Mouse (Mus musculus) left cerebral cortex, postnatal 10 days (tissue): Measurements from ENCODE around the gene Capn8. TPM values are rescaled to one million over a fixed set of nuclear protein-coding genes. Genes with fewer than 3 reads are reported as not detected.
A peak's percentile ranks its signal among the peaks of the same experiment; 100 is the strongest.
"Not testable (repeated sequence)": the region's sequence is repeated elsewhere in the genome, so short reads cannot be mapped to it uniquely, and the experiment has no call there.

ENCODE experiments used
- DNase-seq, 2 experiments: peaks; one replicate each; pipeline ENCODE4 v3.0.0; 2021 to 2022; ENCODE audit warnings: low spot score in 2 of 2, mixed read lengths in 1 of 2; ENCODE audit errors: extremely low spot score in 1 of 2
- intact Hi-C: fragments of 180-260 bp; cut with DNase I; formaldehyde crosslinking; loops from one replicate; pipeline ENCODE4 v1.15.1; 2025
- total RNA-seq, 2 experiments: library from RNA; stranded (reverse); gene quantifications; 2 replicates each; pipeline ENCODE4 v1.2.3; 2021

The Capn8 gene
- total RNA-seq, 2 experiments from 2014 or later: not detected

DNA sequence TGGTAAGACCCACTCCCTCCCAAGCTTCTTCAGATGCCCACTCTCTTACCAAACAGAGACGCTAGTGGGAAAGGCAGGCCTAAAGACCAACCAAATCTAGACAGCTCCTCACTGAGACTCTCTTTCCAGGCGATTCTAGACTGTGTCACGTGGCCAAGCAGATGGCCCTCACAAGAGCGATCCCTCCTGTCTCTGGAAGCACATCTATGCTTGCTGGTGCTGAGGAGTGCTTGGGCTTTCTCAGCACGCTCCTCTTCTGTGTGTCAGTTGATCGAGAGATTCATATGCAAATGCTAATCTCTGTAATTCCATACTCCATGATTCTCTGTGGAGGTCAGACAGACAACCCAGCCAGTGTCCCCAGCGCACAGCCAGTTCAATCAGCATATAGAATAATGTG is 26.7 kb downstream of the Capn8 start:
- DNase-seq: no peak
- intact Hi-C loops: no loop called here

DNA sequence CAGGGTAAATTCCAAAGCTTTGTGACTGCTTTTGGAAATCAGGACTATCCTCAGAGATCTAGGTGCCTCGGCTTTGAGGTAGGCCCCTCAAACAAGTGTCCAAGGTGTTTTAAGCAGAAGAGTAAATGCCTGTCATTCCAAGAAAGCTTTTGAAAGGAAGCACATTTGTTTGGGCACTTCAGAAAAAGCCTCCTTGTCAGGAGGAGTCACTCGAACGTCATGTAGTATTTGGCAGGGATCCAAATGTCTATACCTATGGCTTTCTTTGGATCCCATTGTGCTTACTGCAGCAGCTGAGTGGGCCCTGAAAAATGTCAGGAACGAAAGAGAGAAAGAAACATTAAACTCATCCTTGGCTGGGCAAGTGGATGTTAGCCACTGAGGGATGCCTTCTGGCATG is 27.6 kb downstream of the Capn8 start:
- intact Hi-C loops: no loop called here
- DNase-seq: no peak

GRCm38 (mm10) chr1:182605330-182606150 is 40.7 kb downstream of the Capn8 start:
- intact Hi-C loops: no loop called here
- no peak for DNase-seq

- no peak for DNase-seq
- intact Hi-C loops: no loop called here
These were observed 45.0 kb downstream of the Capn8 start for GRCm38 (mm10) chr1:182609701-182610335.

DNA sequence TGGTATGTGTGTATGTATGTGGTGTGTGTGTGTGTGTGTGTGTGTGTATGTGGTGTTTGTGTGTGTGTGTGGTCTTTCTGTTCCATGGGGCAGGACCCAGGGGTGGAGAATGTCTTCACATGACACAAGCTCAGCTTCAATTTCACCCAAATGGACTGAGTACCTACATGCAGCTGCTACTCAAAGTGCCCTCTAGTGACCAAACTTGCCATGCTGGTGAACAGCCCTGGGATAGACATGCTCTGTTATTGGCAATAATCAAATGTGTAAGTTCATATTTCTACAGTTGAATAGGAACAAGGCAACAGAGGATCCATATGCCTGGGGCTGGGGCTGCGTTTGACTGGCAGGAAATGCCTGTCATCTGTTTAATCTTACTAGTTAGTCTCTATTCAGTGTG is 50.7 kb downstream of the Capn8 start:
- no peak for DNase-seq
- intact Hi-C loops: no loop called here

GRCm38 (mm10) chr1:182618200-182618947 is 53.6 kb downstream of the Capn8 start:
- intact Hi-C loops: no loop called here
- peak in 1 of 2 experiments; percentile 45 for DNase-seq

DNA sequence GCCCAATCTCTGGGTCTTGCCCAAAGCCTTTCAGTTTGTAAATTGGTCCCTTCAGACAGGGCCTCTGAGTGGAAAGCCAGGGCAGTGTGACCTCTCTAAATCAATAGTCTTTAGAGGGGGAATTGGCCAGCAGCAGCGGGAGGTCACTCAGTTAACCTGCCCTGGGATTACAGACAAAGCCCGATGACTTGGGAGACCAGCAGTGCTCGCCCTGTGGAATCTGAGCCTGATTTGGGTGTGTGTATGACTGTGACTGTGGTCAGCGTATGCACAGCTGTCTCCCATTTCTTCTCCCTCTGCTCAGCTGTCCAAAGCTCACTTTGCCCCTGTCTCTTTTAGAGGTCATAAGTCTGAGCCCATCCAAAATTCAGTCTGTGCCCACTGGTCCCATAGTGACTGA is 55.7 kb downstream of the Capn8 start:
- no peak for DNase-seq
- intact Hi-C loops: no loop called here

DNA sequence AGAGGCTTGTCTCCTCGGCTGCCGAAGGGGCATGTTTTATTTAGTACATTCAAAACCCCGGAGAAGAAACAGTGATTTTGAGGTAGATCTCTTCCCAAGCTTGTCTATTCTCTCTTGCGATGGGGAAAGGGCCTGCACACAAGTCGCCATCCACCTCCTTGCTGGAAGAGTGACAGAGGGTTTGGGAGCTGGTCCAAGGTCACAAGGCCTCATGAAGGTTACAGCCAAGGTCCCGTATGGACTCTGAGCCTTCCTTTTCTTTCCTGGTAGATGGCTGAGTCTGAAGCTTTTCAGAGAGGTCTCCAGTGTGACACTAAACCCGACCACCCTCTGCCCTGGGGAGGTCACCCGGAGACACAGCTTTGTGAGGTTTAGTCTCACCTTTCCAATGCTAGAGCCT is 56.4 kb downstream of the Capn8 start:
- no peak for DNase-seq
- intact Hi-C loops: no loop called here

DNA sequence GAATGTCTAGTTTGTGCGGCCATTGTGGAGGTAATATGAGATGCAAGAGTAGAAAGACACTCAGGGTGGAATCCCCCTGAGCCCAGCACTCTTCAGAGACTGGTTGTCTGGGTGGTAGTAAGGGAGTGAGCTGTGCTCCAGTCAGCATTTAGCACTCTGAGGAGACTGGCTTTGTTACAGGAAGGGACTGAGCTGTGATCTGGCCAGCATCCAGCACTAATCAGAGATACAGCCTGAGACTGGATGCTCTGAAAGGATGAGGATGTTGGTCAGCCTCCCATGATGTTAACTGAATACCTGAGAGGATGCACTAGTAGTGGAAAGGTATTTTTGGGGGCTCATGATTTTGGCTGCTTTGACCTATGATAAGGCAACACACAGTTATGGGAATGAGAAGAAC is 61.4 kb downstream of the Capn8 start:
- no peak for DNase-seq
- intact Hi-C loops: no loop called here

- intact Hi-C loops: no loop called here
- DNase-seq: no peak
These were observed 64.4 kb downstream of the Capn8 start for GRCm38 (mm10) chr1:182629228-182629627.

DNA sequence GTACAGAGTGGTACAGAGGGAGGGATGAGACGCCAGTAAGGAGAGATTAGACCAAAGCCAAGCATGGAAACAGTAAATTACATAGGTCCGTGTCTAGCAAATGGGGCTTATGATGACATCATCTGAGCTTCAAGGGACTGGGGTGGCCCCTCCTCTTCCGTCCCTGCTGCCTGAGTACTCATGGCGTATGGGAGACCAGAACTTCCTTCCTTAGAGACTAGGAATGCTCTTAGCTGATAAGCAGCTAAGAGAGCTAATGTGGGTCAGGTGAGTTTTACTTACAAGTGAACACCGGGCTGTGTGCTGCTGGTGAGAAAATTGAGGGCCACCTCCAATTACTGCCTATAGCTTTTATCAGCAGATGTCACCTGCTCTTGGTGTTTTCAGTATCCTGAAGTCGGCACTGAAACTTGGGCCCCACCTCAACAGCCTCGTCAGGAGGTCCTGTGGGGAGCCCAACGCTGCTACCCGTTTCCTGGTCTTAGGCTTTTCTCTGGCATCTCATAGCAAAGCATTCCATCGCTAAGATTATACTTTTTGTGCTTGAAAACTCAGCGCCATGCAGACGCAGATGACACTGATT is 69.0 kb downstream of the Capn8 start:
- no peak for DNase-seq
- intact Hi-C loops: no loop called here

- intact Hi-C loops: no loop called here
- no peak for DNase-seq
These were observed 74.2 kb downstream of the Capn8 start for GRCm38 (mm10) chr1:182639016-182639415.

DNA sequence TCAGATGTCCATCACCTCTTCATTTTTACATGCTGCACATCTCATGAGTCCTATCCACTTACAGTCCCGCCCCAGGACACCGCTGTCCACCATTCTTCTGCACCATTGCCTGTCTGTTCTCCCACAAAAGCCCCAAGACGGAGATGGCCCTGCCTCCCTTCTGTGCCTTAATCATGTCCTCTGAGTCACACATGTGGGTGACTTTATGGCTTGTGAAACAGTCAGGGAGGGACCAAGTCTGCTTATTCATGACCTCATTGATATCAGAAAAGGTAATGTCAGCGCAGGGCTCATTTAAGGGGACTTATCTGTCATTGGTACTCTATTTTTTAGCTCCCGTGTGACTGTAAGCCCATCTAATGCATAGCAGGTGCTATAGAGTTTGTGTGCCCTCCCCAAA is 74.6 kb downstream of the Capn8 start:
- intact Hi-C loops: no loop called here
- no peak for DNase-seq

DNA sequence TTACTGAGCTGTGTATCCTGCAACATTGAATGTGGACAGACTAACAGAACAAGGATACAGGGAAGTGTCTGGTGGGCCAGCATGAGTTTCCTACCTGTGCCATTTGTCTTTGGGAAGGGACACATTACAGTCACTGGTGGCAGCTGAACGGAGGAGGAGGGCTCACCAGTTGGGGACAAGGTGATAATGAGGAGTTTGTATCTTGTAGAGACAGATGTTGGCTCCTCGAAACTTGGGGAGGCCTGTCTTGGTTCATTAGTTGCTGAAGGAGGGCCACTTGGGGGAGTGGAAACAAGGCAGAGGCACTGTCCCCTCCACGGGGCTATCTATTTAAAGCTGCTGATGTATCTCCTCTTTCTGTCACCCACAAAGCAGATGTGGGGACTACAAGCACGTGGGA is 75.3 kb downstream of the Capn8 start:
- intact Hi-C loops: no loop called here
- no peak for DNase-seq

GRCm38 (mm10) chr1:182642779-182643178 is 78.0 kb downstream of the Capn8 start:
- DNase-seq: no peak
- intact Hi-C loops: no loop called here

GRCm38 (mm10) chr1:182644418-182644817 is 79.6 kb downstream of the Capn8 start:
- DNase-seq, intact Hi-C loops: not testable (repeated sequence)

GRCm38 (mm10) chr1:182645211-182645668 is 80.4 kb downstream of the Capn8 start:
- no peak for DNase-seq
- intact Hi-C loops: no loop called here

- no peak for DNase-seq
- intact Hi-C loops: no loop called here
These were observed 82.0 kb downstream of the Capn8 start for GRCm38 (mm10) chr1:182646796-182647195.

- intact Hi-C loops: loop anchor here (5.0 kb wide), 1 partner anchor 95 kb away; no protein-coding TSS in a partner anchor
- DNase-seq: peak; percentile 42 to 73
These were observed 93.0 kb downstream of the Capn8 start for GRCm38 (mm10) chr1:182657760-182658159.
